Mouse (Mus musculus): ENCODE data around the gene Odf3l2. TPM values are rescaled to one million over a fixed set of nuclear protein-coding genes. Genes with fewer than 3 reads are reported as not detected.

Gene Odf3l2
- polyA plus RNA-seq, 1 experiment from 2014 or later, result not detected

DNA sequence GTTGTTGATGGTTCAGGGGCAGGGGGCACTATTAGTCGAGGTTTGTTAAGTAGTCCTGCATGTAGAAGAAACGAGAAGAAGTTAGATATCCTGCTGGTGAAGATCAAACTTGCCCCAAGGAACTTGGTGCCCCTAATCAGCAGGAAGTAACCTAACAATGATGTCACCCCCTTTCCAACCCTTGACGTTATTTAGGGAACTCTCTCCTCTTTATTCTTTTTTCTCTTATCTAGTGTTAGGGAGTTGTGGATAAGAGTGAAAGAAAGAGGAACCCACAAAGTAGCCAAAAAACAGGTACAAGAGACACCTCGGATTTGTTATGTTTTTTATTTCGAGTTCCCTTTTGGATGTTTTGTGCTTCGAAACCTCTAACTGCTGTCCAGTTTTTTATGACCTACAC lies 51.4 kb downstream of the Odf3l2 start:
- Histone ChIP-seq H3K27ac (no peak overlapping the region), H3K4me2 (no peak overlapping the region), H3K36me3 (no peaks in the 10 kb centered on the region), H3K4me1 (no peaks in the 10 kb centered on the region), H3K9me3 (no peaks in the 10 kb centered on the region), H3K4me3 (no peak overlapping the region), H3K27me3 (peaks cover 22% of the 10 kb centered on the region; the same call in 1 of the 2 replicates), H3K9ac (no peak overlapping the region)
- ATAC-seq (ENCODE audit: borderline replicate concordance, extremely low read depth, low FRiP score, low TSS enrichment), result no peak
- WGBS, result 46% methylated on average over 6 of the region's 6 CpGs

DNA sequence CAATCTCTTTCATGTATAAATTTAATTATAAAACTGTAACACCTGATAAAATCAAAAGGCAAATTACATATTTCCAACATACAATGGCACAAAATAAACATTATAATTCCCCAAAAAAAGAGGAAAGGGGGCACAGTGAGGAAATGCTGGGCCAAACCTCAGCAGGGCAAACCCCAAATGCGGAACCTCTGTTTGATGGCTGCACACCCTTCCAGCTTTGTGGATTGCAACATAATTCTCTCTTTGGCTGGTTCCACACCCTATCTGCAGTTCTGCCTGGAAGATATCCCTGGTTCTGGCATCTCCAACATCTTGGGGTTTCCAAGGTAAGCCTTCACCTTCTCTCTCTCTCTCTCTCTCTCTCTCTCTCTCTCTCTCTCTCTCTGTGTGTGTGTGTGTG lies 54.8 kb downstream of the Odf3l2 start:
- WGBS, result 92% methylated on average over 1 of the region's 1 CpGs
- H3K4me2 ChIP-seq, result no peak overlapping the region
- H3K9ac ChIP-seq, result no peak overlapping the region

More for the DNA sequence above, 54.8 kb downstream of the Odf3l2 start:
- no peak for ATAC-seq (ENCODE audit: borderline replicate concordance, extremely low read depth, low FRiP score, low TSS enrichment)
- Histone ChIP-seq H3K4me3 (no peak overlapping the region), H3K27me3 (peaks cover 18% of the 10 kb centered on the region; the same call in 1 of the 2 replicates), H3K27ac (no peak overlapping the region), H3K4me1 (no peaks in the 10 kb centered on the region), H3K9me3 (no peaks in the 10 kb centered on the region), H3K36me3 (no peaks in the 10 kb centered on the region)

Other genes starting within 250 kb of the Odf3l2 start
- not detected in 2 replicates for gene Vmn2r83, start 177.0 kb downstream of the Odf3l2 start, polyA plus RNA-seq (2015; fragmentation: Nextera tagmentation; extraction: Ambion mirVana)
- 33.2 and 34.1 TPM in 2 replicates for gene Plpp2, start 111.9 kb downstream of the Odf3l2 start, polyA plus RNA-seq (2015; fragmentation: Nextera tagmentation; extraction: Ambion mirVana)
- 45.9 and 47.9 TPM in 2 replicates for gene Mier2, start 90.5 kb downstream of the Odf3l2 start, polyA plus RNA-seq (2015; fragmentation: Nextera tagmentation; extraction: Ambion mirVana)
- not detected in 2 replicates for gene Theg, start 58.4 kb downstream of the Odf3l2 start, polyA plus RNA-seq (2015; fragmentation: Nextera tagmentation; extraction: Ambion mirVana)
- gene C2cd4c, start 31.7 kb downstream of the Odf3l2 start, polyA plus RNA-seq (2015; fragmentation: Nextera tagmentation; extraction: Ambion mirVana), result not detected in 2 replicates
- gene Shc2, start 7.8 kb downstream of the Odf3l2 start, polyA plus RNA-seq (2015; fragmentation: Nextera tagmentation; extraction: Ambion mirVana), result 6.2 and 6.7 TPM in 2 replicates
- 0.89 and 1.3 TPM in 2 replicates for gene Madcam1, start 18.8 kb upstream of the Odf3l2 start, polyA plus RNA-seq (2015; fragmentation: Nextera tagmentation; extraction: Ambion mirVana)
- gene Tpgs1, start 23.6 kb upstream of the Odf3l2 start, polyA plus RNA-seq (2015; fragmentation: Nextera tagmentation; extraction: Ambion mirVana), result 61.7 and 65.9 TPM in 2 replicates
- gene Cdc34, start 36.5 kb upstream of the Odf3l2 start, polyA plus RNA-seq (2015; fragmentation: Nextera tagmentation; extraction: Ambion mirVana), result 79.5 and 82.0 TPM in 2 replicates
- gene Gzmm, start 43.3 kb upstream of the Odf3l2 start, polyA plus RNA-seq (2015; fragmentation: Nextera tagmentation; extraction: Ambion mirVana), result 0.86 and 0.89 TPM in 2 replicates
- 1,102 and 1,152 TPM in 2 replicates for gene Bsg, start 58.8 kb upstream of the Odf3l2 start, polyA plus RNA-seq (2015; fragmentation: Nextera tagmentation; extraction: Ambion mirVana)
- 0.05 and 0.10 TPM in 2 replicates for gene Hcn2, start 70.9 kb upstream of the Odf3l2 start, polyA plus RNA-seq (2015; fragmentation: Nextera tagmentation; extraction: Ambion mirVana)
- 41.5 and 49.2 TPM in 2 replicates for gene Polrmt, start 100.8 kb upstream of the Odf3l2 start, polyA plus RNA-seq (2015; fragmentation: Nextera tagmentation; extraction: Ambion mirVana)
- 0.12 and 0.30 TPM in 2 replicates for gene Fgf22, start 109.3 kb upstream of the Odf3l2 start, polyA plus RNA-seq (2015; fragmentation: Nextera tagmentation; extraction: Ambion mirVana)
- 89.7 and 91.3 TPM in 2 replicates for gene Rnf126, start 121.2 kb upstream of the Odf3l2 start, polyA plus RNA-seq (2015; fragmentation: Nextera tagmentation; extraction: Ambion mirVana)
- gene Fstl3, start 131.5 kb upstream of the Odf3l2 start, polyA plus RNA-seq (2015; fragmentation: Nextera tagmentation; extraction: Ambion mirVana), result 19.2 and 20.5 TPM in 2 replicates
- 0.40 and 1.9 TPM in 2 replicates for gene Prss57, start 145.2 kb upstream of the Odf3l2 start, polyA plus RNA-seq (2015; fragmentation: Nextera tagmentation; extraction: Ambion mirVana)
- gene Palm, start 147.8 kb upstream of the Odf3l2 start, polyA plus RNA-seq (2015; fragmentation: Nextera tagmentation; extraction: Ambion mirVana), result 61.3 and 63.7 TPM in 2 replicates
- 7.7 and 10.2 TPM in 2 replicates for gene Misp, start 175.3 kb upstream of the Odf3l2 start, polyA plus RNA-seq (2015; fragmentation: Nextera tagmentation; extraction: Ambion mirVana)
- gene Ptbp1, start 208.7 kb upstream of the Odf3l2 start, polyA plus RNA-seq (2015; fragmentation: Nextera tagmentation; extraction: Ambion mirVana), result 367 and 368 TPM in 2 replicates
- 3.7 and 3.8 TPM in 2 replicates for gene Prtn3, start 228.7 kb upstream of the Odf3l2 start, polyA plus RNA-seq (2015; fragmentation: Nextera tagmentation; extraction: Ambion mirVana)
- 29.1 and 32.4 TPM in 2 replicates for gene Plppr3, start 228.9 kb upstream of the Odf3l2 start, polyA plus RNA-seq (2015; fragmentation: Nextera tagmentation; extraction: Ambion mirVana)
- 0.25 and 0.72 TPM in 2 replicates for gene Elane, start 240.5 kb upstream of the Odf3l2 start, polyA plus RNA-seq (2015; fragmentation: Nextera tagmentation; extraction: Ambion mirVana)
- gene Cfd, start 245.1 kb upstream of the Odf3l2 start, polyA plus RNA-seq (2015; fragmentation: Nextera tagmentation; extraction: Ambion mirVana), result not detected in 2 replicates